Mouse (Mus musculus) layer of hippocampus, adult 18-20 months (tissue): ENCODE data around the gene Ppp1r3c. TPM values are rescaled to one million over a fixed set of nuclear protein-coding genes. Genes with fewer than 3 reads are reported as not detected.
A peak's percentile ranks its signal among the peaks of the same experiment; 100 is the strongest.
"Not testable (repeated sequence)": the region's sequence is repeated elsewhere in the genome, so short reads cannot be mapped to it uniquely, and the experiment has no call there.

Experiments
- DNase-seq, 2 experiments: peaks; one replicate each; pipeline ENCODE4 v3.0.0; 2022; ENCODE audit warnings: low spot score in 2 of 2
- long read RNA-seq: library from polyadenylated mRNA; stranded (forward); transcript quantifications from one replicate; pipeline ENCODE4 v2.0.0, GENCODE M21; 2021
- total RNA-seq, 2 experiments: library from RNA; stranded (reverse); gene quantifications; 2 replicates each; pipeline ENCODE4 v1.2.3; 2021

The Ppp1r3c gene
- 10 to 100 TPM; 69.3 to 71.9 TPM for total RNA-seq
- long read RNA-seq, transcript Ppp1r3c-201 (2 exons, 2,725 nt), result major isoform, 22 of 29 reads
- long read RNA-seq, partial matches to known transcripts, result 0 of 29 reads
- long read RNA-seq, other reads (novel, unspliced or antisense), result 7 of 29 reads

- DNase-seq, result peak; percentile 68 to 86
These were observed at the start of gene Ppp1r3c for GRCm38 (mm10) chr19:36736537-36736936. TSS of gene Ppp1r3c (minus strand) at chr19:36736653.

GRCm38 (mm10) chr19:36783179-36783578, 46.7 kb upstream of the Ppp1r3c start:
- DNase-seq, result no peak

- DNase-seq, result no peak
These were observed 46.1 kb upstream of the Ppp1r3c start for GRCm38 (mm10) chr19:36782591-36782990.

GRCm38 (mm10) chr19:36781996-36782395, 45.5 kb upstream of the Ppp1r3c start:
- DNase-seq, result no peak

GRCm38 (mm10) chr19:36780375-36780774, 43.9 kb upstream of the Ppp1r3c start:
- no peak for DNase-seq

- no peak for DNase-seq
These were observed 43.3 kb upstream of the Ppp1r3c start for GRCm38 (mm10) chr19:36779765-36780164.

- DNase-seq, result no peak
These were observed 39.1 kb upstream of the Ppp1r3c start for GRCm38 (mm10) chr19:36775531-36775930.

- peak in 1 of 2 experiments; percentile 41 for DNase-seq
These were observed 37.4 kb upstream of the Ppp1r3c start for GRCm38 (mm10) chr19:36773716-36774459.

- DNase-seq, result no peak
These were observed 31.6 kb upstream of the Ppp1r3c start for GRCm38 (mm10) chr19:36768084-36768483.

- DNase-seq, result no peak
These were observed 28.0 kb upstream of the Ppp1r3c start for GRCm38 (mm10) chr19:36764451-36764850.

- no peak for DNase-seq
These were observed 12.5 kb upstream of the Ppp1r3c start for GRCm38 (mm10) chr19:36748996-36749395.

GRCm38 (mm10) chr19:36742331-36742730, 5.9 kb upstream of the Ppp1r3c start:
- no peak for DNase-seq

GRCm38 (mm10) chr19:36739566-36740211, 3.2 kb upstream of the Ppp1r3c start:
- DNase-seq, result peak in 1 of 2 experiments; percentile 56

GRCm38 (mm10) chr19:36738009-36738408, 1.6 kb upstream of the Ppp1r3c start:
- no peak for DNase-seq

GRCm38 (mm10) chr19:36737087-36737486, 634 bp upstream of the Ppp1r3c start:
- no peak for DNase-seq

- no peak for DNase-seq
These were observed 2.0 kb downstream of the Ppp1r3c start for GRCm38 (mm10) chr19:36734308-36735038.

GRCm38 (mm10) chr19:36733191-36733943, 3.1 kb downstream of the Ppp1r3c start:
- DNase-seq, result no peak

GRCm38 (mm10) chr19:36731310-36731709, 5.1 kb downstream of the Ppp1r3c start:
- no peak for DNase-seq

GRCm38 (mm10) chr19:36730414-36730813, 6.0 kb downstream of the Ppp1r3c start:
- not testable (repeated sequence) for DNase-seq

- no peak for DNase-seq
These were observed 7.6 kb downstream of the Ppp1r3c start for GRCm38 (mm10) chr19:36728741-36729460.
